Mouse (Mus musculus): ENCODE results near the gene Gm5724. TPM values are rescaled to one million over a fixed set of nuclear protein-coding genes. Genes with fewer than 3 reads are reported as not detected.

Gene Gm5724
- polyA plus RNA-seq (2015; fragmentation: Nextera tagmentation; extraction: Ambion mirVana): not detected in 2 replicates

DNA sequence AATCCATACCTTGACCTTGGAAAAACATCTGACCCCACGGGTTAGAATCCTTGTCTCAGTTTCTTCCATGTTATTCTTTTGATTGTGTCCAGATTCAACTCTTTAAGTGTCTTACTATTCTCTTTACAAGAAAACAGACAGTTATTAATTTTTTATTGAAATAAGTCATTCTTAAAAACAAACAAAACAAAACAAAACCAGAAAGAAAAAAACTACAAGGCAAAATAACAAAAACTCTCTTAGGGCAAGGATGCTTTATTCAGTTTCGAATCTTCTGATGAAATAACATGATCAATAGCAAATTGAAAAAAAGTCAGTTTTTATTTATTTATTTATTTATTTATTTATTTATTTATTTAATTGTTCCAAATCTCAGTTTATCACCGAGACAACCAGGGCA, at the start of gene Gm5724:
TSS of gene Gm5724 (minus strand) at position 101 of the 400 bp plus-strand sequence.
- no peak within 1 kb of the TSS for H3K9ac ChIP-seq
- no peaks in the 10 kb centered on the region for H3K27me3 ChIP-seq (replicated peaks)
- no peaks in the 10 kb centered on the region for H3K9me3 ChIP-seq
- H3K4me3 ChIP-seq (replicated peaks): no peak within 1 kb of the TSS
- H3K4me2 ChIP-seq: no peak within 1 kb of the TSS
- no peak for ATAC-seq (ENCODE audit: insufficient read depth, low FRiP score, low read depth)
- no peaks in the 10 kb centered on the region for H3K36me3 ChIP-seq
- no peak within 1 kb of the TSS for H3K27ac ChIP-seq
- WGBS: 84% methylated on average over 3 of the region's 3 CpGs
- no peaks in the 10 kb centered on the region for H3K4me1 ChIP-seq

DNA sequence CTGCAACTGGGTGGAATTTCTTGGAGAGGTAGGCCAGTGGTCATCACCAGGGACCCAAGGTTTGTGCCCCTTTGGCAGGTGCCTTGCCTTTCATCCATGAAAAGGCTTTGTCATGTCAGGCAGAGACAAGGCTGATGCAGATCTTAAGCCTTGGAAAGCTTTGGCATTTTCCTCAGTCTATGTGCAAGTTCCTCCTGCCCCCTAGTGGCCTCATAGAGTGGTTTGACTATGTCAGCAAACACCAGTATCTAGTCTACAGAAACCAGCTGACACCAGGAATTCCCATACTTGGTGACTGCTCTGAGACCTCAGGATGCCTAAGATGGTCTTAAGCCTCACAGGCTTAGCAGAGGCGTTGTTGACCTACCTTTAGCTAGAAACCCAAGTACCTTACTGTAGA, 24.2 kb upstream of the Gm5724 start:
- H3K4me2 ChIP-seq: no peak overlapping the region
- no peak overlapping the region for H3K4me3 ChIP-seq (replicated peaks)
- no peaks in the 10 kb centered on the region for H3K4me1 ChIP-seq
- no peaks in the 10 kb centered on the region for H3K9me3 ChIP-seq
- no peaks in the 10 kb centered on the region for H3K27me3 ChIP-seq (replicated peaks)
- H3K36me3 ChIP-seq: no peaks in the 10 kb centered on the region
- ATAC-seq (ENCODE audit: insufficient read depth, low FRiP score, low read depth): no peak
- WGBS: 37% methylated on average over 1 of the region's 1 CpGs
- no peak overlapping the region for H3K9ac ChIP-seq
- H3K27ac ChIP-seq: no peak overlapping the region

DNA sequence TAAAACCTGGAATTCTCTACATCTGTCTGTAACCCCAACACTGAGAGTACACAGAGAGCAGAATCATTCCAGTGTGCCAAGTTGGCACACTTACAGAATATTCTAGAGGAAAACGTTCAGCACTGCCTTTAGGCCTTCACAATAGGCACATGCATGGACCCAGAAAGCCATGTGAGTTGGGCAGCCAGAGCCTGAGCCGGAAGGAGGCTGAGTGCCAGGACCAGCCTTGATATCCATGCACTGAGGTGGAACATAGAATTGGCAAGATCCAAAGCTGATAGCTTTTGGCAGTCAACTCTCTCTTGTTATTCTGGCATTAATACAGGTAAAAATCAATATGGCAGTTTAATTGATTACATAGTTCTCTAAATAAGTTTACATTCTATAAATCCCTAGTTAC, 866 bp upstream of the Gm5724 start:
- WGBS: 70% methylated on average over 2 of the region's 2 CpGs
- Histone ChIP-seq H3K9ac (no peak overlapping the region), H3K4me1 (no peaks in the 10 kb centered on the region), H3K36me3 (no peaks in the 10 kb centered on the region), H3K4me3 (replicated peaks) (no peak overlapping the region), H3K27ac (no peak overlapping the region), H3K9me3 (no peaks in the 10 kb centered on the region), H3K27me3 (replicated peaks) (no peaks in the 10 kb centered on the region), H3K4me2 (no peak overlapping the region)
- ATAC-seq (ENCODE audit: insufficient read depth, low FRiP score, low read depth): no peak

DNA sequence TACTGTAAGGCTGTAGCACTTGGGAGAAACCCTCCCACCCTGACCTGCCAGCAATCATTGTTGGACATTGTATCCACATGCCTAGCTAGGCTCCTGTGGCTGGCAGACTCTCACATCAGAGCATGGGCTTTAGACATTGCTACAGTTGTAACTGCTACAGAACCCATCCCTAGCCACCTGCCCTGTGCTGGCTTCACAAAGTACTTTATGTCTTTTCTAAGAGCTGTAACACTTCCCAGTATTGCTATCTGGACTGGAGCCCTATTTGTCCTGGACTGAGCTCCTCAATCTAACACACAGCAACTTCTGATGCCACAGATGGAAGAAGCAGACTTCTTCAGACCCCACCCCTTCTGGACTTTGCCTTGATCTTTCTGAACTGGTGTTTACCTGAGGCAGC, 82.4 kb downstream of the Gm5724 start:
- no peaks in the 10 kb centered on the region for H3K27me3 ChIP-seq (replicated peaks)
- ATAC-seq (ENCODE audit: insufficient read depth, low FRiP score, low read depth): no peak

DNA sequence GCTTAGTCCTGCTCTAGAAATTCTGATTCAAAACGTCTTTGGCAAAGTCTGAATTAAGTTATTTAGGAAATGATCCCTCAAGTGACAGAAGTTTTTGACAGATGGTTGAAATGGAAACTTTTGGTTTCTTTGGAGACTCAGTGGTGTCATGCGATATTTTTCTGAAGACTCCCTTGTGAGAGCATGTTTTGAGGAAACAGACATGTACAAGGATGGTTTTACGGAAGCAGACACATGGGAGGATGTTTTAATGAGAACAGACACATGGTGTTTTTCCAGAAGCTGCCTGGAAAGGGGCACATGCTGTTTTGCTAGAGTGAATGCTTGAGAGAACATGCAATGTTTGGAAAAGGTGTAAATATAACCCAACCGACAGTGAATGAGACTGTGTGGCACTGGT, 86.6 kb downstream of the Gm5724 start:
- ATAC-seq (ENCODE audit: insufficient read depth, low FRiP score, low read depth): no peak
- H3K4me2 ChIP-seq: no peak overlapping the region
- H3K9me3 ChIP-seq: no peaks in the 10 kb centered on the region
- WGBS: 60% methylated on average over 4 of the region's 4 CpGs
- H3K9ac ChIP-seq: no peak overlapping the region
- no peaks in the 10 kb centered on the region for H3K4me1 ChIP-seq
- no peaks in the 10 kb centered on the region for H3K36me3 ChIP-seq
- no peaks in the 10 kb centered on the region for H3K27me3 ChIP-seq (replicated peaks)
- H3K4me3 ChIP-seq (replicated peaks): no peak overlapping the region
- no peak overlapping the region for H3K27ac ChIP-seq

More for the DNA sequence above, 82.4 kb downstream of the Gm5724 start:
- Histone ChIP-seq H3K4me2 (no peak overlapping the region), H3K4me3 (replicated peaks) (no peak overlapping the region), H3K36me3 (no peaks in the 10 kb centered on the region), H3K9me3 (no peaks in the 10 kb centered on the region), H3K9ac (no peak overlapping the region), H3K4me1 (no peaks in the 10 kb centered on the region), H3K27ac (no peak overlapping the region)

Other genes with a start within 250 kb of the Gm5724 start
- gene Slco1c1, start 249.4 kb downstream of the Gm5724 start, polyA plus RNA-seq (2015; fragmentation: Nextera tagmentation; extraction: Ambion mirVana): 0.05 and 0.08 TPM in 2 replicates
- gene Slco1b2, start 144.3 kb downstream of the Gm5724 start, polyA plus RNA-seq (2015; fragmentation: Nextera tagmentation; extraction: Ambion mirVana): 0.06 and 0.22 TPM in 2 replicates
- gene Slco1a4, start 82.4 kb upstream of the Gm5724 start, polyA plus RNA-seq (2015; fragmentation: Nextera tagmentation; extraction: Ambion mirVana): not detected in 2 replicates
- not detected in 2 replicates for gene Slco1a1, start 173.2 kb upstream of the Gm5724 start, polyA plus RNA-seq (2015; fragmentation: Nextera tagmentation; extraction: Ambion mirVana)
- not detected in 2 replicates for gene Gm6614, start 237.6 kb upstream of the Gm5724 start, polyA plus RNA-seq (2015; fragmentation: Nextera tagmentation; extraction: Ambion mirVana)